Mouse (Mus musculus): ENCODE measurements around the gene Acsf3. TPM values are rescaled to one million over a fixed set of nuclear protein-coding genes. Genes with fewer than 3 reads are reported as not detected.

The Acsf3 gene
- total RNA-seq, 2 experiments from 2014 or later = 22.8 to 23.3 TPM

DNA sequence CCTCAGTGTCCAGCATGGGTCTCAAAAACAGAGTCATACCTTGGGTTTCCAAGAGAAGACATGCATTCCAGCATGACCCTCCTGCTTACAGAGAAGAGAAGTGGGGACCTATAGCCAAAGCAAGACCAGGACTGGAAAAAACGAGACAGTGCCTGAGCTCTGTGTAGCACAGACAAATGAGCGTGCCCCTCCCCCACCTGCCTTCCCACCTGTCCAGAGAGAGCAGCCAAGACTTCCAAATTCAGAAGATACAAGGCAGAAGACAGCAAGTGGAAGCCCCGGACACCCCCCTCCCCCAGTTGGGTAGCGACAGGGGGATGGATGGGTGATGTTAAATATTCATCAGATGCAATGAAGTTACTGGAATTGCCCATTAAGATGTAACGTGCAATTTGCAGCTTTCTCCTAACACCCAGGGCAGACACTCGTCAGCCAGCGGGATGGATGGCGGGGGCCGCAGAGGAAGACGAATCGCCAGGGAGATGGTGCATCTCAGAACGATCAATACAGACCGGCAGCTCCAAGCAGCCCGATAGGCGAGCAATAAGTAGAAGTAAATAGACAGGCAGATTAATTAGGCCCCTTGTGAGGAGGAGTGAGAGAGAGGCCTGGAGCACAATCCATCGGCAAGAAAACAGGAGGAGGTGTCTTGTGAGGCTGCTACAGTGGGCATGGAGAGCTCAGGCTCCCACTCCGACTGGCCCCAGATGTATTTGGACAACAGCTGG is 30.1 kb upstream of the Acsf3 start:
- TF ChIP-seq CTCF (IDR thresholded peaks at IDR 0.05) = no peak
- intact Hi-C loops (cut with DNase I) = no loop called here

DNA sequence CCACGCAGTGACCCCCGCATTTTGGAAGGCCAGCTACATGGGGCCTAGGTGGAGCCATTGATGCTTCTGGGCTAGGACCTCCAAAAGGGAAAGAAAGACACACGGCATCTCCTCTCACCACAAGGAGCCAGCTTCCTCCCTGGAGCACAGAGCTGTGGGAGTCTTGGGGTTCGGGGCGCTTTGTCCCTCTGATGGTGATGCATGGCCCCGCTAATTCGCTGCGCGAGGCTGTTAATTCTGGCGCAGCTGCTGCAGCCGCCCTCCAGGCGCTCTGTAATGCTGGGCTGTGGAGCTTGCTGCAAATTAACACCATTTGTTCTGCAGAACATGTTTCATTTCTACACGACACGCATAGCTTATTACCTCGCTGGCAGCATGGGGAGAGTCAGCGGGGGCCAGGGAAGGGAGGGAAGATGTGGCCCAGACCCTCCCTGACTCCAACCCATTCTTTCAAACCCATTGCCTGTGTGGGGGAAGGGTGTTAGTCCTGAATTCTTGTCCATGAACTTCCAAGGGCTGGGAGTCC is 29.5 kb upstream of the Acsf3 start:
- intact Hi-C loops (cut with DNase I) = loop anchor here (2.0 kb wide), 1 partner anchor 103 kb away; no protein-coding TSS in a partner anchor
- DNase-seq (ENCODE audit: extremely low spot score in 1 of 2, low spot score in 2 of 2) = no peak
- peak overlapping the region; percentile 24; the same call in 1 of the 2 replicates for H3K27ac ChIP-seq
- no peak overlapping the region for H3K4me3 ChIP-seq
- TF ChIP-seq CTCF (IDR thresholded peaks at IDR 0.05) = no peak

More for the DNA sequence above, 30.1 kb upstream of the Acsf3 start:
- H3K4me3 ChIP-seq = no peak overlapping the region
- H3K27ac ChIP-seq = no peak overlapping the region
- DNase-seq (ENCODE audit: extremely low spot score in 1 of 2, low spot score in 2 of 2) = no peak

DNA sequence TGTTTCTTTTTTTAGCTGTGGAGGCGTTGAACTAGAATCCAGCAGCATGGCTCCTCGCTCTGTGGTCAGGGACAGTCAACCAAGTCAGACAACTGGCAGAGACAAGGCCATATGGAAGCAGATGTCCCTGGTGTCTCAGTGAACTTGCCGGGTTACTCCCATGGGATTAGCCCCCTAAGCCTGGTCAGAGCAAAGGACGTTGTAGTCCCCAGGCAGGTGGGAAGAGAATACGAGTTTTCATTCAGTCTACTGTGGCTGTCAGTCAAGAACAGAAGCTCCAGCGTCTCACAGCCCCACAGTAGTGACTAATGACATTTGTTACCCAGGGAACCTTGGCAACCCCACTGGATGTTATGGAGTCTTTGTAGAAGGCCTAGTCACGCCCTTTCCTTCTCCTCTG is 28.8 kb upstream of the Acsf3 start:
- intact Hi-C loops (cut with DNase I) = loop anchor here (2.0 kb wide), 1 partner anchor 104 kb away; no protein-coding TSS in a partner anchor
- no peak overlapping the region for H3K4me3 ChIP-seq
- no peak for TF ChIP-seq CTCF (IDR thresholded peaks at IDR 0.05)
- peak overlapping the region; percentile 24 for H3K27ac ChIP-seq
- no peak for DNase-seq (ENCODE audit: extremely low spot score in 1 of 2, low spot score in 2 of 2)

DNA sequence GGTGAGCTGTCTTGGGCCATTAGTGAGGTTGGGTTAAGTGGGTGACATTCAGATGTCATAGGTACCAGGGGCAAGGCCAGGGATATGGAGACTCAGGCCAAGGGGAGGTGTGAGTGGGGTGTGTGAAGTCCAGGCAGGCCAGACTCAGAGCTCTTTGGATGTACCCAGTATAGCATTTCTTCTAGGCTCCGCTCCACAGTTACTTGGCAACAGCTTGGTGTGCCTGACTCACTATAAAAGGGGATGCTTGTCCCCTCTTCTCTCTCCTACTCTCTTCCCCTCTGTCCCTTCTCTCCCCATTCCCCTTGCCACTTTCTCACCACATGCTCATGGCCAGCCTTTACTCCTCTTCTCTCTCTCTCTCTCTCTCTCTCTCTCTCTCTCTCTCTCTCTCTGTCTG is 27.5 kb upstream of the Acsf3 start:
- no peak for TF ChIP-seq CTCF (IDR thresholded peaks at IDR 0.05)
- Histone ChIP-seq H3K27ac (peak overlapping the region; percentile 40; the same call in 1 of the 2 replicates), H3K4me3 (peak overlapping the region; percentile 15; the same call in 1 of the 2 replicates)
- no peak for DNase-seq (ENCODE audit: extremely low spot score in 1 of 2, low spot score in 2 of 2)
- intact Hi-C loops (cut with DNase I) = loop anchor here (2.0 kb wide), 1 partner anchor 105 kb away; no protein-coding TSS in a partner anchor

DNA sequence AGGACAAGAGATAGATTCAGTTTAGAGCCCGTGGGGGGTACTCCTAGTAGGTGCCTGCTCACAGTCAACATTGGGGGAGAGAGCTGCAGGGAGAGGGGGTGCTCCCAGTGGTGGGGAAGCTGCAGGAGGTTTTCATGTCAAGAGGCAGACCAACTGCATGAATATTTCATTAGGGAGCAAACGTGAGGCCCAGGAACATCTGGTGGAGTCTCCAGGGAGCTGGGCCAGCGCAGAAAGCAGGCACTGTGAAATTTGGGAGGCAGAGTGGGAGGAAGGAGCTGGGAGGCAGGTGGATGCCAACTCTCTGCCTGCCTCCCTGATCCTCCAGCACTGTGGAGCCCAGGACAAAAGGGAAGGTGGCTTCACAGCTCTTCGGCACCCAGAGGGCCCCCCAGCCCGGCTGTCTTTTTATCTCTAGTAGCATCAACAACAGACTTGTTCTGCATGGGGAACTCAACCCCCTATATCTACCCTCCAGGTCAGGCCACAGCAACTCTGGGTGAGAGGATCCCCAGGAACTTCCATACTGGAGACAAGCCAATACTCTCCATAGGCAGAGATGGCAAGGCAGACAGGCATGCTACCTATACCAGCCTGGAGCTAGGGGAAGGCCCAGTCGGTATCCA is 25.8 kb upstream of the Acsf3 start:
- Histone ChIP-seq H3K4me3 (peak overlapping the region; percentile 66), H3K27ac (peak overlapping the region; percentile 53)
- intact Hi-C loops (cut with DNase I) = no loop called here
- TF ChIP-seq CTCF (IDR thresholded peaks at IDR 0.05) = no peak
- DNase-seq (ENCODE audit: extremely low spot score in 1 of 2, low spot score in 2 of 2) = no peak

DNA sequence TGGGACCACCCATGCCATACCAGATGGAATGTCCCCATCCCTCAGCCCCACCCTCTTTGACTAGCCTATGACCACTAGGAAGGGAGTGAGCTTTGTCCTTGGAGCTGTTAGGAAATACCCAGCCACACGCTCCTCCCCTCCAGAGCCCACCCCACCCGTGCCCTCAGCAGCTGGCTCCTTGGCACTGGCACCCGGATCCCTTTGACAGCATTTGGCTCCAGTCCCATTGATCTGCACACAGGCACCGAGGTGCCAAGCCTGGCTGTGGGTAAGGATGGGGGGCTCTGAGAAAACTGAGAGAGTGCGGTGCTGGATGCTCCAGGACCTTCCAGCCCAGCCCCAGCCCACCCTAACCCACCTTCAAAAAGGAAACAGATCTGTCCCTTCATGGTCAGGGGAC is 23.9 kb upstream of the Acsf3 start:
- no peak for TF ChIP-seq CTCF (IDR thresholded peaks at IDR 0.05)
- no peak for DNase-seq (ENCODE audit: extremely low spot score in 1 of 2, low spot score in 2 of 2)
- Histone ChIP-seq H3K4me3 (peak overlapping the region; percentile 66), H3K27ac (peak overlapping the region; percentile 79)
- intact Hi-C loops (cut with DNase I) = loop anchor here (2.0 kb wide), 2 partner anchors 17 to 75 kb away; no protein-coding TSS in a partner anchor

DNA sequence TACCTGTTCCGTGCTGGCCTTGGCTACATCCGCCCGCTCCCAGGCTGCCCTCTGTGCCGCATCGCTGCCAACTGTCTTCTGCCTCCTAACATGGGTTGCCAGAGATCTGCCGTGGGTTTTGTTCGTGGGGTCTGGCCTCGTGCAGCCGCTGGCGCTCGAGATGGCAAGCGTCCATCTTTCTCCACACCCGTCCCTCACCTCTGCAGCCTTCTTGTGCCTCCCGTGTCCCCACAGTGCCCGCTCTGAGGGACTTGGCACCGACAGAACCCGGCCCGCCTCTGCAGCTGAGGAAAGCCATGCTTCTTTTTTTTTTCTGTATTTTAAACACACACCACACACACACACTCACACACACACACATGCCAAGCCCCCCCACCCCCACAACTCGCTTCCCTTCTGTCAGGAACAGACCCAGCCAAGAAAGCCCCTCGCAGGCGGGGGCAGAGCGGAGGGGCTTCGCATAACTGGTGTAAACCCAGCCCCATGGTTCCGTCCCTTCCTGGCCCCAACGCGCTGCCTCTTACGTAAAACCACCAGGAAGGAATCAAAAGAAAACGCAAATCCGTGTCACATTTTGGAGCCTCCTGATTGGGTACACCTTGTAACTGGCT is 23.1 kb upstream of the Acsf3 start:
- intact Hi-C loops (cut with DNase I) = no loop called here
- peak; percentile 58 to 61 for DNase-seq (ENCODE audit: extremely low spot score in 1 of 2, low spot score in 2 of 2)
- H3K4me3 ChIP-seq = peak overlapping the region; percentile 66
- TF ChIP-seq CTCF (IDR thresholded peaks at IDR 0.05) = no peak
- H3K27ac ChIP-seq = peak overlapping the region; percentile 79

DNA sequence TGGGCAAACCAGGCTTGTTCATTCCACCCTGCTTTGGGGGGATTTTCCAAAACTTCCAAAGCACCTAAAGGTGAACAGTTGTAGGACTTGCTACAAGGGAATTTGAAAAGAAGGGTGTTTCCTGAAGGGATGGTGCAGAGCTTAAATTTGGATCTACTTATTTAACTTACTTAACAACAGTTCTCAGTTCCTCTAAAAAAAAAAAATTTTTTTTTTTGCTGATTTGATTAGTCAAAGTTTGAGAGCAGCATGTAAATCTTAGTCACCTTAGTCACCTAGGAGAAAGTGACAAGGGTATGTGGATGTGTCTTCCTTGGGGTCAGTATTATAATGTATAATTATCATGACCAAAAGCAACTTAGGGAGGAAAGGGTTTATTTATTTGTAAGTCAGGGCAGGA is 16.7 kb upstream of the Acsf3 start:
- H3K4me3 ChIP-seq = no peak overlapping the region
- intact Hi-C loops (cut with DNase I) = no loop called here
- DNase-seq (ENCODE audit: extremely low spot score in 1 of 2, low spot score in 2 of 2) = no peak
- no peak for TF ChIP-seq CTCF (IDR thresholded peaks at IDR 0.05)
- H3K27ac ChIP-seq = no peak overlapping the region

DNA sequence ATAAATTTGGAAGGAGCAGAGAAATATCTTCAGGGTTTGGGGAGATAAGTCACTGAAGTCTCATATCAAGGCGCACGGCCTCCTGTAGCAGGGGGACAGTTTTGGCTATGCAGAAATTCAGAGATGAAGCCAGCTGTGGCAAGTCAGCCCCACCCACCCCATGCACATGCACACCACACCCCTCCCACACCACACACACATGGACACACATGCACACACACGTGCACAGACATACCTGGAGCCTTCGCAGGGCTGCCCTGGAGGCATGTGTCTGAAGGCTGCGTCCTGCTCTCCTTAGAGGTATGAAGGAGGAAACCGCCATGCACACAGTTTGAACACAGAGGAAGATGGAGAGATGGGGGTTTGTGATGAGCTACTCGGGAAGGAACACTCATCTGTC is 15.2 kb upstream of the Acsf3 start:
- no peak for DNase-seq (ENCODE audit: extremely low spot score in 1 of 2, low spot score in 2 of 2)
- no peak for TF ChIP-seq CTCF (IDR thresholded peaks at IDR 0.05)
- intact Hi-C loops (cut with DNase I) = no loop called here
- Histone ChIP-seq H3K4me3 (no peak overlapping the region), H3K27ac (no peak overlapping the region)

DNA sequence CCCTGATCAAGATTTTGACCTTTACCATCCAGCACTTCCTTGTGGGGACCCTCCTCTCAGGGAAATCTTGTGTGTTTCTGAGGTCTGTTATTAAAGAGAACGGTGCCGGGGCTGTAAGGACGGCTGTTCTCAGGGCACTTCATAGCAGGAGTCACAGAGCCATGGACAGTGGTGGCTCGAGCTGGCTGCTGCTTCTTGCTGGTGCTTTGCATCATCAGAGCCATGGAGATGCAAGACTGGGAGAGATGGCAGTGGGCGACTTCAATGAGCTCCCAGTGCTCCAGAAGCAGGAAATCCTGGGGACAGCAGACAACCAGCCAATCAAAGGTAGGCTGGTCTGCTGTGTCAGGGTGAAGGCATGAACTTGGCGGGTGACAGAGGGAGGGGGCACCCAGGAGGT is 14.2 kb upstream of the Acsf3 start:
- intact Hi-C loops (cut with DNase I) = no loop called here
- no peak overlapping the region for H3K27ac ChIP-seq
- no peak for TF ChIP-seq CTCF (IDR thresholded peaks at IDR 0.05)
- no peak overlapping the region for H3K4me3 ChIP-seq
- no peak for DNase-seq (ENCODE audit: extremely low spot score in 1 of 2, low spot score in 2 of 2)

DNA sequence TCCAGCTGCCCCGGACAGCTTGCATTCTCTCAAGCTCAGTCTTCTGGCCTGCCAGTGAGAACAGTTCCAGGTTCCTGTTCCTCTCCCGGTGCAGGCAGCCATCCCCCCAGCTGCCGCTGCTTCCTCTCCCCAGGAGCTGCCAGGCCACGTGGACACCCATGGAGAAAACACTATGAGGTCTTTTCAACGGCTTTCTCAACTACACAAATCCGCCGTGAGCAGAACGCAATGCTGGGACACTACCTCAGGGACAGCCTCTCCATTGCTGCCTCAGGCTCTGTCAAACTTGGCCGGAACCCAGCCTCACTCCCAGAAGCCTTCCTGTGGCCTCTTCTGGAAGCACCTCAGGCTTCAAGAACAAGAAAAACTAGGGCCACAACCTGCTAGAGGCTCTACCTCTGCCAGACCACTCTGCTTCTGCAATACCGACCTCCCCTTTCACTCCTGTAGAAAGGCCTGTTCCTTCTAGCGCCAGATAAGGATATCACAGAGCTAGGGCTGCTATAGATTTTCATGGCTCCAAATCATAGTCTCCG is 12.5 kb upstream of the Acsf3 start:
- no peak for TF ChIP-seq CTCF (IDR thresholded peaks at IDR 0.05)
- DNase-seq (ENCODE audit: extremely low spot score in 1 of 2, low spot score in 2 of 2) = no peak
- H3K27ac ChIP-seq = no peak overlapping the region
- H3K4me3 ChIP-seq = no peak overlapping the region
- intact Hi-C loops (cut with DNase I) = no loop called here
